Mouse (Mus musculus) liver, adult 2 months (tissue): Measurements from ENCODE around the gene Cabp4. TPM values are rescaled to one million over a fixed set of nuclear protein-coding genes. Genes with fewer than 3 reads are reported as not detected.

ENCODE experiments used
- DNase-seq: peaks from one replicate; pipeline ENCODE4 v3.0.0-alpha.2; 2011; ENCODE audit warnings: low read depth, low spot score; ENCODE audit errors: extremely low read depth
- H3K27ac ChIP-seq: fragments of 200-500 bp; replicated peaks from 2 replicates; pipeline ENCODE4 v1.5.1; 2012; ENCODE audit warnings: low read depth, mild to moderate bottlenecking, control low read depth, inconsistent platforms, low read length; ENCODE audit not compliant: insufficient read depth
- H3K27me3 ChIP-seq: fragments of 200-500 bp; 2 replicates; pipeline ENCODE4 v1.6.1; 2012; ENCODE audit warnings: mild to moderate bottlenecking, moderate library complexity, low read length, inconsistent platforms; ENCODE audit not compliant: control insufficient read depth, insufficient read depth
- H3K36me3 ChIP-seq: fragments of 200-500 bp; 2 replicates; pipeline ENCODE4 v1.6.1; 2012; ENCODE audit warnings: low read length, inconsistent platforms; ENCODE audit not compliant: control insufficient read depth, insufficient read depth
- H3K4me1 ChIP-seq: fragments of 200-500 bp; 2 replicates; pipeline ENCODE4 v1.6.1; 2011; ENCODE audit warnings: low read length; ENCODE audit not compliant: control insufficient read depth, insufficient read depth
- H3K4me3 ChIP-seq: fragments of 200-500 bp; 2 replicates; pipeline ENCODE4 v1.5.1; 2011; ENCODE audit warnings: low read depth, mild to moderate bottlenecking, control low read depth, low read length, moderate library complexity; ENCODE audit not compliant: insufficient read depth
- H3K79me2 ChIP-seq: fragments of 200-500 bp; 2 replicates; pipeline ENCODE4 v1.6.1; 2012; ENCODE audit warnings: inconsistent platforms, mild to moderate bottlenecking, low read length, moderate library complexity; ENCODE audit not compliant: control insufficient read depth, insufficient read depth
- H3K9ac ChIP-seq: fragments of 200-500 bp; 2 replicates; pipeline ENCODE4 v1.6.1; 2012; ENCODE audit warnings: low read depth, mild to moderate bottlenecking, control low read depth, inconsistent platforms, low read length
- CTCF ChIP-seq: fragments of 200-500 bp; IDR thresholded peaks from 2 replicates; pipeline ENCODE4 v1.5.1; 2011; ENCODE audit warnings: low read depth, low read length, control low read depth
- POLR2A ChIP-seq: fragments of 200-500 bp; IDR thresholded peaks from 2 replicates; pipeline ENCODE4 v1.6.1; 2011; ENCODE audit warnings: low read length, control low read depth; ENCODE audit not compliant: insufficient read depth; ENCODE audit errors: extremely low read depth
- WGBS: fragments of 180-500 bp; shearing (Covaris S2); methylation state at CpG from one replicate; pipeline ENCODE4 v1.1.7; 2018; 5-methylcytosine and 5-hydroxymethylcytosine counted together
- polyA plus RNA-seq: library from polyadenylated mRNA; depleted of rRNA; stranded (reverse); fragments of >200 nt; gene quantifications from 2 replicates; pipeline ENCODE4 v1.2.3, GENCODE M21; 2012
- total RNA-seq: library from RNA; depleted of rRNA; stranded (reverse); fragments of >200 nt; gene quantifications from 2 replicates; pipeline ENCODE4 v1.2.3, GENCODE M21; 2014

The Cabp4 gene
- total and polyA plus RNA-seq, 2 experiments = 0.37 TPM; not detected in 1

GRCm38 (mm10) chr19:4162646-4163542 lies 19.1 kb upstream of the Cabp4 start, which contains the start of gene Rps6kb2:
Gene Rps6kb2 (minus strand): TSS chr19:4163354.
- no peak for TF ChIP-seq CTCF
- peak; percentile 51; the same call in 1 of the 2 replicates for TF ChIP-seq POLR2A
- peak; percentile 91 for DNase-seq
- Histone ChIP-seq H3K79me2 (no peaks in the 10 kb centered on the region; the same call in 1 of the 2 replicates), H3K36me3 (peaks cover 11% of the 10 kb centered on the region; the same call in 1 of the 2 replicates), H3K27ac (no peak within 1 kb of the TSS; the same call in 1 of the 2 replicates), H3K4me1 (peaks cover 3% of the 10 kb centered on the region; the same call in 1 of the 2 replicates), H3K27me3 (no peaks in the 10 kb centered on the region), H3K9ac (peak within 1 kb of the TSS; percentile 90), H3K4me3 (peak within 1 kb of the TSS; percentile 86)
- WGBS = 7% methylated on average over 42 of the region's 42 CpGs

GRCm38 (mm10) chr19:4159049-4159448 lies 15.2 kb upstream of the Cabp4 start:
- no peak overlapping the region for H3K4me3 ChIP-seq
- DNase-seq = no peak
- no peaks in the 10 kb centered on the region; the same call in 1 of the 2 replicates for H3K79me2 ChIP-seq
- TF ChIP-seq POLR2A = no peak
- no peak for TF ChIP-seq CTCF
- H3K27ac ChIP-seq = no peak overlapping the region
- H3K27me3 ChIP-seq = no peaks in the 10 kb centered on the region
- peaks cover 3% of the 10 kb centered on the region; the same call in 1 of the 2 replicates for H3K4me1 ChIP-seq
- H3K9ac ChIP-seq = no peak overlapping the region
- WGBS = 97% methylated on average over 8 of the region's 8 CpGs
- H3K36me3 ChIP-seq = peaks cover 11% of the 10 kb centered on the region; the same call in 1 of the 2 replicates

DNA sequence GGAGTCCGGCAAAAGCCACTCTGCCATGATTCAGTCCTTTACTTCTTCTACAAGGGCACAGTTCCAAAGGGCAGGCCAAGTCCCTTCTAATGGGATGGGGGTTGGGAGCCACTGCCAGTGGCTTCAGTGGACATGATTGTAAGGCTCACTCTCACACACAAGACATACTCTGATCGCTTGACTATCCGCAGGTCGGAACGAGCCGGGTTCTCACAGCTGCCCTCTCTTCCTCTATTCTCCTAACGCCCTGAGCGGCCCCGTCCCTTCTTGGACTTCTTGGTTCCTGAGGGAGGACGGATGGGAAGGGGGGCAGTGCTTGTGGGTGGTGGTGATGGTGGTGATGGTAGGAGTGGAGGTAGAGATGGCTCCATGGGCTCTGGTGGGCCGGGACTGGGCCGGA lies 12.9 kb upstream of the Cabp4 start:
- Histone ChIP-seq H3K27ac (no peak overlapping the region), H3K4me3 (no peak overlapping the region), H3K79me2 (no peaks in the 10 kb centered on the region), H3K4me1 (no peaks in the 10 kb centered on the region), H3K36me3 (peaks cover 13% of the 10 kb centered on the region; the same call in 1 of the 2 replicates), H3K27me3 (no peaks in the 10 kb centered on the region), H3K9ac (no peak overlapping the region)
- WGBS = 89% methylated on average over 12 of the region's 12 CpGs
- no peak for DNase-seq
- TF ChIP-seq POLR2A (no peak), CTCF (no peak)

DNA sequence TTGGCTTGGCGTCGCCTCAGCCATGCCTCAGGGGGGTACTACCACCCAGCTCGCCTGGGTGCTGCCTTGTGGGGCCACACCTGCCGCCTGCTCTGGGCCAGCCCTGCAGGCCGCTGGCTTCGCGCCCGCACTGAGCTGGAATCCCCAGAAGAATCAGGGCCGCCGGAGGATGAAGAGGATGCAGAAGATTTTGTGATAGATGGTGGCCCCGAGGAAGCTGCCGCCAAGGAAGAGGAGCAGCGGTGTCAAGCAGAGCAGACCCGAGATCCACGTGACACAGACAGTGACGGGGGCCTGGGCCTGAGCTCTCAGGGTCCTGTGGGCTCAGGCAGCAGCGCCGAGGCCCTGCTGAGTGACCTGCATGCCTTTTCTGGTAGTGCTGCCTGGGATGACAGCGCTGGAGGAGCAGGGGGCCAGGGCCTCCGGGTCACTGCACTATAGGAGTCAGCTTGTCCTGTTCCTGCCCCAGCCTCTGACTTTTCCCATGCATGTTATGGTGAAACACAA lies 12.3 kb upstream of the Cabp4 start:
- Histone ChIP-seq H3K9ac (no peak overlapping the region), H3K27me3 (no peaks in the 10 kb centered on the region), H3K27ac (no peak overlapping the region), H3K4me3 (no peak overlapping the region), H3K79me2 (no peaks in the 10 kb centered on the region), H3K36me3 (peaks cover 9% of the 10 kb centered on the region; the same call in 1 of the 2 replicates), H3K4me1 (no peaks in the 10 kb centered on the region)
- 78% methylated on average over 20 of the region's 20 CpGs for WGBS
- TF ChIP-seq CTCF = no peak
- no peak for TF ChIP-seq POLR2A
- DNase-seq = no peak

GRCm38 (mm10) chr19:4155223-4156072 lies 11.6 kb upstream of the Cabp4 start:
- peaks cover 7% of the 10 kb centered on the region; the same call in 1 of the 2 replicates for H3K36me3 ChIP-seq
- 74% methylated on average over 6 of the region's 6 CpGs for WGBS
- H3K27me3 ChIP-seq = no peaks in the 10 kb centered on the region
- no peak overlapping the region for H3K27ac ChIP-seq
- no peaks in the 10 kb centered on the region for H3K79me2 ChIP-seq
- peaks cover under 1% of the 10 kb centered on the region; the same call in 1 of the 2 replicates for H3K4me1 ChIP-seq
- H3K9ac ChIP-seq = no peak overlapping the region
- H3K4me3 ChIP-seq = no peak overlapping the region
- no peak for DNase-seq
- TF ChIP-seq CTCF (no peak), POLR2A (no peak)
